Mouse (Mus musculus) liver, postnatal 0 days (tissue): ENCODE results near the gene 4930578G10Rik. TPM values are rescaled to one million over a fixed set of nuclear protein-coding genes. Genes with fewer than 3 reads are reported as not detected.

ENCODE experiments used
- ATAC-seq: fragments of 200-750 bp; cut with Nextera tagmentation; 2 replicates; pipeline ENCODE4 v1.8.0; 2017; ENCODE audit warnings: mild to moderate bottlenecking, moderate library complexity
- DNase-seq: peaks from one replicate; pipeline ENCODE4 v3.0.0-alpha.2; 2016
- H3K27ac ChIP-seq: fragments of 300-500 bp; sonication (generic); 2 replicates; pipeline ENCODE4 v1.5.1; 2014; ENCODE audit warnings: antibody characterized with exemption, moderate library complexity, mild to moderate bottlenecking, low read depth
- H3K27me3 ChIP-seq: fragments of 300-500 bp; sonication (generic); 2 replicates; pipeline ENCODE4 v1.6.1; 2014; ENCODE audit warnings: low read length, control low read depth, mixed read lengths; ENCODE audit not compliant: insufficient read depth
- H3K36me3 ChIP-seq: fragments of 300-500 bp; sonication (generic); replicated peaks from 2 replicates; pipeline ENCODE4 v1.6.1; 2014; ENCODE audit warnings: mild to moderate bottlenecking, control low read depth, low read length, moderate library complexity, mixed read lengths; ENCODE audit not compliant: insufficient read depth
- H3K4me1 ChIP-seq: fragments of 300-500 bp; sonication (generic); 2 replicates; pipeline ENCODE4 v1.6.1; 2014; ENCODE audit warnings: antibody characterized with exemption, mild to moderate bottlenecking, control low read depth; ENCODE audit not compliant: insufficient read depth
- H3K4me2 ChIP-seq: fragments of 300-500 bp; sonication (generic); 2 replicates; pipeline ENCODE4 v1.6.1; 2014; ENCODE audit warnings: low read depth, mild to moderate bottlenecking, low read length, moderate library complexity, mixed read lengths
- H3K4me3 ChIP-seq: fragments of 300-500 bp; sonication (generic); 2 replicates; pipeline ENCODE4 v1.5.1; 2014; ENCODE audit warnings: low read depth, low read length
- H3K9ac ChIP-seq: fragments of 300-500 bp; sonication (generic); replicated peaks from 2 replicates; pipeline ENCODE4 v1.6.1; 2014; ENCODE audit warnings: mild to moderate bottlenecking, moderate library complexity
- H3K9me3 ChIP-seq: fragments of 300-500 bp; sonication (generic); 2 replicates; pipeline ENCODE4 v1.6.1; 2016; ENCODE audit warnings: mild to moderate bottlenecking, control low read depth, low read length, mixed read lengths
- CTCF ChIP-seq: sonication (generic); IDR thresholded peaks from 2 replicates; pipeline ENCODE4 v1.5.1; 2016; ENCODE audit warnings: antibody characterized with exemption, low read depth
- EP300 ChIP-seq: IDR thresholded peaks from 2 replicates; pipeline ENCODE4 v1.6.1; 2016; ENCODE audit warnings: antibody characterized with exemption, low read depth, mild to moderate bottlenecking
- WGBS: fragments of 180-500 bp; shearing (Covaris S2); extraction: QIAGEN DNeasy Blood & Tissue Kit; methylation state at CpG from one replicate; pipeline ENCODE4 v1.1.7; 2014; ENCODE audit not compliant: insufficient replicate concordance; 5-methylcytosine and 5-hydroxymethylcytosine counted together
- polyA plus RNA-seq: library from polyadenylated mRNA; unstranded; fragments of >200 nt; fragmentation: Nextera tagmentation; extraction: Ambion mirVana; gene quantifications from 2 replicates; pipeline ENCODE4 v1.2.1, GENCODE M21; 2015

The 4930578G10Rik gene
- polyA plus RNA-seq, 1 experiment from 2014 or later: not detected

- H3K4me2 ChIP-seq: no peak overlapping the region
- H3K9ac ChIP-seq: no peak overlapping the region
- DNase-seq (peak; percentile 76), ATAC-seq (peak; percentile 52)
- TF ChIP-seq CTCF (peak; percentile 85), EP300 (0 out of 2 replicates have a peak, but pooled peaks have one; percentile 13)
- no peaks in the 10 kb centered on the region for H3K9me3 ChIP-seq
- no peak overlapping the region for H3K4me3 ChIP-seq
- no peaks in the 10 kb centered on the region for H3K36me3 ChIP-seq
- H3K4me1 ChIP-seq: peaks cover 9% of the 10 kb centered on the region
- H3K27ac ChIP-seq: no peak overlapping the region
- 33% methylated on average over 5 of the region's 5 CpGs for WGBS
- no peaks in the 10 kb centered on the region for H3K27me3 ChIP-seq
Measured at GRCm38 (mm10) chr4:42876586-42877291, 141.4 kb downstream of the 4930578G10Rik start.

GRCm38 (mm10) chr4:42877657-42878056 is 142.3 kb downstream of the 4930578G10Rik start:
- DNase-seq (no peak), ATAC-seq (no peak)
- Histone ChIP-seq H3K4me3 (no peak overlapping the region), H3K27ac (no peak overlapping the region), H3K9ac (no peak overlapping the region), H3K4me1 (peaks cover 9% of the 10 kb centered on the region; the same call in 1 of the 2 replicates), H3K9me3 (no peaks in the 10 kb centered on the region), H3K27me3 (no peaks in the 10 kb centered on the region), H3K36me3 (no peaks in the 10 kb centered on the region), H3K4me2 (no peak overlapping the region)
- 76% methylated on average over 2 of the region's 2 CpGs for WGBS
- no peak for TF ChIP-seq CTCF
- TF ChIP-seq EP300: peak; percentile 78

GRCm38 (mm10) chr4:42879829-42880676 is 144.7 kb downstream of the 4930578G10Rik start:
- WGBS: 42% methylated on average over 16 of the region's 16 CpGs
- ATAC-seq (peak; percentile 97), DNase-seq (peak; percentile 63)
- H3K4me1 ChIP-seq: peaks cover 9% of the 10 kb centered on the region; the same call in 1 of the 2 replicates
- H3K36me3 ChIP-seq: no peaks in the 10 kb centered on the region
- H3K4me2 ChIP-seq: peak overlapping the region; percentile 60
- TF ChIP-seq CTCF: peak; percentile 42
- TF ChIP-seq EP300: peak; percentile 97
- peak overlapping the region; percentile 46 for H3K4me3 ChIP-seq
- peak overlapping the region; percentile 87 for H3K27ac ChIP-seq
- peak overlapping the region; percentile 60 for H3K9ac ChIP-seq
- H3K27me3 ChIP-seq: no peaks in the 10 kb centered on the region
- no peaks in the 10 kb centered on the region for H3K9me3 ChIP-seq

GRCm38 (mm10) chr4:42880677-42880948 is 145.3 kb downstream of the 4930578G10Rik start:
- 4% methylated on average over 1 of the region's 1 CpGs for WGBS
- Histone ChIP-seq H3K4me1 (peaks cover 9% of the 10 kb centered on the region; the same call in 1 of the 2 replicates), H3K27ac (peak overlapping the region; percentile 87), H3K4me2 (peak overlapping the region; percentile 60), H3K27me3 (no peaks in the 10 kb centered on the region), H3K4me3 (peak overlapping the region; percentile 46), H3K9ac (peak overlapping the region; percentile 60), H3K9me3 (no peaks in the 10 kb centered on the region), H3K36me3 (no peaks in the 10 kb centered on the region)
- ATAC-seq (peak; percentile 73), DNase-seq (no peak)
- TF ChIP-seq EP300: no peak
- no peak for TF ChIP-seq CTCF

- Histone ChIP-seq H3K36me3 (no peaks in the 10 kb centered on the region), H3K4me3 (no peak overlapping the region), H3K9me3 (no peaks in the 10 kb centered on the region), H3K9ac (no peak overlapping the region), H3K27me3 (no peaks in the 10 kb centered on the region), H3K4me1 (no peaks in the 10 kb centered on the region), H3K27ac (no peak overlapping the region), H3K4me2 (no peak overlapping the region)
- TF ChIP-seq EP300 (no peak), CTCF (no peak)
- WGBS: 77% methylated on average over 6 of the region's 6 CpGs
- no peak for ATAC-seq
- DNase-seq: no peak
Measured at GRCm38 (mm10) chr4:42886926-42887325, 151.6 kb downstream of the 4930578G10Rik start.

- no peaks in the 10 kb centered on the region for H3K9me3 ChIP-seq
- H3K4me2 ChIP-seq: no peak overlapping the region
- no peaks in the 10 kb centered on the region for H3K4me1 ChIP-seq
- no peak overlapping the region for H3K9ac ChIP-seq
- DNase-seq (no peak), ATAC-seq (no peak)
- no peak overlapping the region for H3K27ac ChIP-seq
- TF ChIP-seq CTCF (no peak), EP300 (no peak)
- H3K4me3 ChIP-seq: no peak overlapping the region
- H3K36me3 ChIP-seq: no peaks in the 10 kb centered on the region
- H3K27me3 ChIP-seq: no peaks in the 10 kb centered on the region
- WGBS: 85% methylated on average over 6 of the region's 6 CpGs
Measured at GRCm38 (mm10) chr4:42888806-42889205, 153.5 kb downstream of the 4930578G10Rik start.
